Mouse (Mus musculus): ENCODE data around the gene P3h2. TPM values are rescaled to one million over a fixed set of nuclear protein-coding genes. Genes with fewer than 3 reads are reported as not detected.

Gene P3h2
- not detected in 2 replicates for polyA plus RNA-seq (2012)

GRCm38 (mm10) chr16:26105115-26105974 lies at the start of gene P3h2:
TSS of gene P3h2 (minus strand) at chr16:26105784.
- no peak for TF ChIP-seq GATA1 (IDR thresholded peaks at IDR 0.05; ENCODE audit: low read length)

DNA sequence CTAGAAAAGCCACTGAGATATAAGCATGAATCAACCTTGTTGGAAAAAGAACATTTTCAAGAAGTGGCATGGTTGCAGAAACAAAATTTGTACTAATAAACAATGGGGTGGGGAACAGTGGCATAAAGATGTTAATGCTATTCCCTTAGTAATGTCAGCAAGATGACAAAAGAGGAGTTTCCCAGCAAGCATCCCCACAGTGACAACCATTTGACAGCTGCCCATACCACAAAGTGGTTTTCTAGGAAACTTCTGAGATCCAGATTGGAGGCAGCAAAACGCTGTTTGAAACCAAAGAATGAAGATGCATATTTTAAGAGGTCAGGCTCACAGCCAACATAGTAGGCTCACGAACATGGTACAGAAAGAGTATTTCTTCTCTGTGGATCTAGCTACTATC lies 46.7 kb upstream of the P3h2 start:
- TF ChIP-seq GATA1 (IDR thresholded peaks at IDR 0.05; ENCODE audit: low read length) = no peak

DNA sequence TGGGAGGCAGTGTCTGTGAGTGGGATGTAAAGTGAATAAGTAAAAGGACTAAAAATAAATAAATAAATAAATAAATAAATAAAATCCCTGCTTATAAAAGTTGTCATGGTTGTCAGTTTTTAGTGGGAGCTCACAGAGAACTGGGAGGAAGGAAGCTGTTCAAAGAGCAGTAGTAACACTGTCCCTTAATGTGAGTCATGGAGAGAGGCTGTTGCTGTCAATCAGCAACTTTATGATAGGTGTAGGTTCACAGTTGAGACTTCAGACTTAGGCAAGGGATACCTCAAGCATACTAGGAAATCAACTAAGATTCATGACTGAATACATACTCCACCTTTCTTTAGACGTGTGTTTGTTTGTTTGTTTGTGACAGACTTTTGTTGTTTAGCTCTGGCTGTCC lies 45.4 kb upstream of the P3h2 start:
- TF ChIP-seq GATA1 (IDR thresholded peaks at IDR 0.05; ENCODE audit: low read length) = no peak

- TF ChIP-seq GATA1 (IDR thresholded peaks at IDR 0.05; ENCODE audit: low read length) = no peak
Observed at GRCm38 (mm10) chr16:26146853-26147252, 41.3 kb upstream of the P3h2 start.

- TF ChIP-seq GATA1 (IDR thresholded peaks at IDR 0.05; ENCODE audit: low read length) = no peak
Observed at GRCm38 (mm10) chr16:26131126-26131525, 25.5 kb upstream of the P3h2 start.

DNA sequence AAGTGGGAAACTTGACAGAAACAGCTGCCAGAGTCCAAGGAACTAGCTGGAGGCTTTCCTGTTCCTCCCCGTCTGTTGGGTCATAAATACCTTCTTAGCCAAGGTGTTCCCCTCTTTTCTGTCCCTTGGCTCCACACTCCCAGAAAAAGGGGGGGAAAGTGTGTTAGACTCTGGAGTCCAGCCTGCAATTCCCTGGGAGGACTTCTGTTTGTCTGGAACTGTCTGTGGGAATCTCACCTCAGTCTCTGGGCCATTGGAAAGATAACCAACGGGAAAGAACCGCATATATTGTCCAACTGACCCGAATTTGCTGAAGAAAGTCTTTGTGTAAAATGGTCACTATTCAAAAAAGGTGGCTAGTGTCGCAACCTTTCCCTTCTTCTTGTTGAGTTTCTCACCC lies 1.0 kb upstream of the P3h2 start:
- TF ChIP-seq GATA1 (IDR thresholded peaks at IDR 0.05; ENCODE audit: low read length) = no peak

- no peak for TF ChIP-seq GATA1 (IDR thresholded peaks at IDR 0.05; ENCODE audit: low read length)
Observed at GRCm38 (mm10) chr16:26106041-26106617, 545 bp upstream of the P3h2 start.

DNA sequence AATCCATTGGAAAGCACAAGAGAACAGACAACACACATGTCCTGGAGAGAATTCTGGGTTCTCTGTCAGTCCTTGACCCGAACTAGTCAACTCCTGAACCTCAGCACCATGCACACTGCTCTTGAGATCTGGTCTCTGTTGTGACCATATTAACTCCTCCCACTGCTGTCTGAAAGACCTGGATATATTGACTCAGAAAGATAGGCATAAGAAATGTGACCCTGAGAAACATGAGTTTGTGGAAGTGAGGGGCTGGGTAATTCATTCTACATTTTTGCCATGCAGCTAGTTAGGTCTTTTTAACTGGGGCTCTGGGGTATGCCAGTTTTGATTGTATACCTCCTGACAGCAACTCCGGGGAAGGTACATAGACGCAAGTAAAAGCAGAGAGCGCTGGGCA lies 1.3 kb downstream of the P3h2 start:
- no peak for TF ChIP-seq GATA1 (IDR thresholded peaks at IDR 0.05; ENCODE audit: low read length)

GRCm38 (mm10) chr16:26102856-26103255 lies 2.7 kb downstream of the P3h2 start:
- no peak for TF ChIP-seq GATA1 (IDR thresholded peaks at IDR 0.05; ENCODE audit: low read length)

DNA sequence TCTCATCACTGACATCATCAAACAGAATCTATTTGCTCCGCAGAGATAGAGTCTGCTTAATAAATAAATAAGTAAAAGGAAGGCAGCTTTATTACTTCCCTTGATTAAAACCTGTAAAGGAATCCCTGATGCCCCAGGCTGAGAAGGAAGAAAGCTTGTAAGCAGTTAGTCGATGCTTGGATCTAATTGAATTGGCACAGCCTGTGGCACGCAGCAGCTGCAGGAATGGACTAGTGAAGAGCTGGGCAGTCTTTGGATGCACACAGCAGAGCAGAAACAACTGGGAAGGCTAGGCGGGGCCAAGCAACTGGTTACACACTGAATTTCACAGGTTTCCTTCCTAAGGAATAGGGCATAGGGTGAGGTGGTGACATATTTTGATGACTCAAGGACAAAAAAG lies 5.4 kb downstream of the P3h2 start:
- no peak for TF ChIP-seq GATA1 (IDR thresholded peaks at IDR 0.05; ENCODE audit: low read length)

- TF ChIP-seq GATA1 (IDR thresholded peaks at IDR 0.05; ENCODE audit: low read length) = no peak
Observed at GRCm38 (mm10) chr16:26095696-26096284, 9.8 kb downstream of the P3h2 start.

- TF ChIP-seq GATA1 (IDR thresholded peaks at IDR 0.05; ENCODE audit: low read length) = no peak
Observed at GRCm38 (mm10) chr16:26093888-26094287, 11.7 kb downstream of the P3h2 start.

DNA sequence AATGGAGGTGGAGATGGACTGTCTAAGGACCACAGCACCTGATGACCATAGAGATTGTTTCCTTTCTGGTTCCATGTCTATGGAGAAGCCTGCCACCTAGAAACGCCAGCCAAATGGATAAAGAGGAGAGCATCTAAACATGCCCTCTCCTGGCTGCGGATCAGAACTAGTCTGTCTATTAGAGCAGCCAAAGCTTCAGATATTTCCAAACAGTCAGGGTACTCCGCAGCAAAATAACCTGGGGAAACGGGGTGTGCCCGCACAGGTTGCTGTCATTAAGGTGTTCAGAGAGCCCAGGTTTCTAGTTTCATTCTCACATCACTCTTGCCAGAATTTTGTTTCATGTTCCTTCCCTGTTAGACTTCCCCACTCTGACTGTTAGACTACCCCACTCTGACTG lies 16.6 kb downstream of the P3h2 start:
- no peak for TF ChIP-seq GATA1 (IDR thresholded peaks at IDR 0.05; ENCODE audit: low read length)

DNA sequence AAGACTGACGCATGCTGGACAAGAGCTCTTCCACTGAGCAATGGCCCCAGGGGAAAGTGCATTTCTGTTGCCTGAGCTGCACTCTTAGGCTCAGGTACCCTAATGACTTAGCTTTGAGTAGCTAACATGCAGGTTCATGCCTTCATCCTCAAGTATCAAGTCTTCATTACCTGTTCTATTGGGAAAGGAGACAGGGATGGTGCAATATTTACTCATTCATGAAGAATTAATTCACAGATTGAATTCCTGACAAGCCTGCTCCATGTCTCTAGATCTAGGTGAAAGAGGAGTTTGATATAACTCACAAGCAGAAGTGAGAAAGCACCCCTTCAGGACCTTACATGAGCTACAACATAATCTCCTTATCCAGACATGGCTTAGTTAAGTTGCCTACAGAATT lies 17.3 kb downstream of the P3h2 start:
- TF ChIP-seq GATA1 (IDR thresholded peaks at IDR 0.05; ENCODE audit: low read length) = no peak

DNA sequence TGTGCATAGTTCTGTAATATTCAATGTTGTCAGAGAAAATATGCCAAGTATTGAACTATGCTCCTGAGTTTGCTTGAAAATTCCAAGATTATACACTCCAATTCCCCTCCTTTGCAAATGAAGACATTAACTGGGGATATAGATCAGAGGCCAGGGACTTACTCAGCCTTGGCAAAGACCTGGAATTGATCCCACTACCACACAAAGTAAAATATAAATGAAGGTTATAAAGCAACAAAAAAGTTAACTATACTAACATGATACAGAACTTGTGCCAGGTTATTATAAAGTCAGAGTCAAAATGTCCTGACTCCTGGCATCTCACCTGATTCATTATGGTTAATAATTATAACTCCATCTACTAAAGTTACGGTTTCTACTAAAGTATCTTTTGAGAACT lies 18.6 kb downstream of the P3h2 start:
- no peak for TF ChIP-seq GATA1 (IDR thresholded peaks at IDR 0.05; ENCODE audit: low read length)

- no peak for TF ChIP-seq GATA1 (IDR thresholded peaks at IDR 0.05; ENCODE audit: low read length)
Observed at GRCm38 (mm10) chr16:26085160-26085559, 20.4 kb downstream of the P3h2 start.

GRCm38 (mm10) chr16:26082831-26083230 lies 22.8 kb downstream of the P3h2 start:
- no peak for TF ChIP-seq GATA1 (IDR thresholded peaks at IDR 0.05; ENCODE audit: low read length)

All from G1E-ER4 (cell line).